Mouse (Mus musculus) MEL (cell line): ENCODE results near the gene Vps8.

Experiments
- CTCF ChIP-seq, 3 experiments: IDR thresholded peaks in 2 of 3; conservative IDR thresholded peaks in 1 of 3; 2 replicates each; pipeline ENCODE4 v1.5.1; 2011 to 2012; ENCODE audit warnings: low read length in 3 of 3, low read depth in 2 of 3, mild to moderate bottlenecking in 2 of 3, improper control_type of control experiment in 1 of 3, inconsistent platforms in 1 of 3, mixed read lengths in 1 of 3, moderate library complexity in 1 of 3; ENCODE audit not compliant: control insufficient read depth in 1 of 3, insufficient read depth in 1 of 3, poor library complexity in 1 of 3, severe bottlenecking in 1 of 3
- EP300 ChIP-seq, 2 experiments: IDR thresholded peaks; 2 replicates each; pipeline ENCODE4 v1.6.1; 2011; ENCODE audit warnings: improper control_type of control experiment in 2 of 2, low read length in 2 of 2, low read depth in 1 of 2, mild to moderate bottlenecking in 1 of 2
- GATA1 ChIP-seq: IDR thresholded peaks from 2 replicates; pipeline ENCODE4 v1.6.1; 2011; ENCODE audit warnings: low read depth, low read length, improper control_type of control experiment
- HCFC1 ChIP-seq: IDR thresholded peaks from 2 replicates; pipeline ENCODE4 v1.6.1; 2012; ENCODE audit warnings: low read depth, mild to moderate bottlenecking, inconsistent platforms, low read length, improper control_type of control experiment, moderate library complexity
- KAT2A ChIP-seq: conservative IDR thresholded peaks from 2 replicates; pipeline ENCODE4 v1.6.1; 2012; ENCODE audit warnings: low read depth, low read length, improper control_type of control experiment, inconsistent platforms
- MAFK ChIP-seq: IDR thresholded peaks from 2 replicates; pipeline ENCODE4 v1.6.1; 2011; ENCODE audit warnings: low read depth, mild to moderate bottlenecking, low read length, improper control_type of control experiment, borderline replicate concordance
- MEF2A ChIP-seq: IDR thresholded peaks from 2 replicates; pipeline ENCODE4 v1.6.1; 2014; ENCODE audit warnings: low read depth, mild to moderate bottlenecking, inconsistent platforms, low read length, improper control_type of control experiment; ENCODE audit not compliant: poor library complexity, insufficient replicate concordance, severe bottlenecking; ENCODE audit errors: extremely low read depth
- MXI1 ChIP-seq: IDR thresholded peaks from 2 replicates; pipeline ENCODE4 v1.6.1; 2011; ENCODE audit warnings: mild to moderate bottlenecking, low read depth, low read length, improper control_type of control experiment
- NELFE ChIP-seq: IDR thresholded peaks from 2 replicates; pipeline ENCODE4 v1.6.1; 2011; ENCODE audit warnings: low read depth, low read length, improper control_type of control experiment
- TCF12 ChIP-seq: IDR thresholded peaks from 2 replicates; pipeline ENCODE4 v1.6.1; 2014; ENCODE audit warnings: low read depth, mild to moderate bottlenecking, inconsistent platforms, low read length, improper control_type of control experiment, moderate library complexity
- ZMIZ1 ChIP-seq: IDR thresholded peaks from 2 replicates; pipeline ENCODE4 v1.6.1; 2012; ENCODE audit warnings: low read depth, mild to moderate bottlenecking, inconsistent platforms, low read length, improper control_type of control experiment, moderate library complexity

- TF ChIP-seq CTCF (IDR thresholded peaks at IDR 0.05 in 2 of 3, conservative IDR thresholded peaks at IDR 0.05 in 1 of 3; ENCODE audit: control insufficient read depth in 1 of 3, insufficient read depth in 1 of 3, low read depth in 2 of 3, low read length in 3 of 3, poor library complexity in 1 of 3, severe bottlenecking in 1 of 3) (no peak), MAFK (no peak), TCF12 (no peak), MXI1 (no peak), ZMIZ1 (no peak), MEF2A (no peak), HCFC1 (no peak), EP300 (IDR thresholded peaks at IDR 0.05; ENCODE audit: low read depth in 1 of 2, low read length in 2 of 2) (no peak), KAT2A (no peak), NELFE (no peak), GATA1 (no peak)
Measured at GRCm38 (mm10) chr16:21376949-21377604, 45.8 kb upstream of the Vps8 start.
